Mouse (Mus musculus) MEL (cell line): ENCODE results near the gene Dapk3. TPM values are rescaled to one million over a fixed set of nuclear protein-coding genes. Genes with fewer than 3 reads are reported as not detected.
A peak's percentile ranks its signal among the peaks of the same experiment; 100 is the strongest.

Source experiments
- DNase-seq: peaks from one replicate; pipeline ENCODE4 v3.0.0; 2011; ENCODE audit warnings: low read depth, low spot score
- H3K27ac ChIP-seq: 2 replicates; pipeline ENCODE4 v1.5.1; 2012; ENCODE audit warnings: low read depth, mild to moderate bottlenecking, control low read depth, low read length, moderate library complexity; ENCODE audit not compliant: control insufficient read depth
- H3K27me3 ChIP-seq, 2 experiments: fragments of 150-350 bp in 1 of 2; sonication (generic) in 1 of 2; 2 replicates each; pipeline ENCODE4 v1.6.1; 2012; ENCODE audit warnings: low read length in 2 of 2, mild to moderate bottlenecking in 2 of 2, improper control_type of control experiment in 1 of 2, moderate library complexity in 1 of 2; ENCODE audit not compliant: insufficient read depth in 2 of 2, control insufficient read depth in 1 of 2
- H3K36me3 ChIP-seq, 2 experiments: 2 replicates each; pipeline ENCODE4 v1.6.1; 2012 to 2014; ENCODE audit warnings: low read length in 2 of 2, improper control_type of control experiment in 1 of 2, inconsistent platforms in 1 of 2, mild to moderate bottlenecking in 1 of 2; ENCODE audit not compliant: insufficient read depth in 2 of 2, control insufficient read depth in 1 of 2
- H3K4me1 ChIP-seq, 2 experiments: fragments of 150-350 bp in 1 of 2; sonication (generic) in 1 of 2; 2 replicates each; pipeline ENCODE4 v1.6.1; 2012; ENCODE audit warnings: low read length in 2 of 2, improper control_type of control experiment in 1 of 2, mild to moderate bottlenecking in 1 of 2; ENCODE audit not compliant: insufficient read depth in 2 of 2, control insufficient read depth in 1 of 2
- H3K4me3 ChIP-seq, 2 experiments: fragments of 150-350 bp in 1 of 2; sonication (generic) in 1 of 2; 2 replicates each; pipeline ENCODE4 v1.5.1; 2012; ENCODE audit warnings: low read depth in 2 of 2, low read length in 2 of 2, mild to moderate bottlenecking in 2 of 2, moderate library complexity in 2 of 2, control low read depth in 1 of 2, improper control_type of control experiment in 1 of 2; ENCODE audit not compliant: control insufficient read depth in 1 of 2, insufficient read depth in 1 of 2
- H3K79me2 ChIP-seq: 2 replicates; pipeline ENCODE4 v1.6.1; 2012; ENCODE audit warnings: mild to moderate bottlenecking, low read length, moderate library complexity; ENCODE audit not compliant: control insufficient read depth, poor library complexity, insufficient read depth
- H3K9ac ChIP-seq: 2 replicates; pipeline ENCODE4 v1.6.1; 2012; ENCODE audit warnings: low read depth, mild to moderate bottlenecking, control low read depth, low read length, moderate library complexity; ENCODE audit not compliant: control insufficient read depth, poor library complexity, severe bottlenecking
- H3K9me3 ChIP-seq: fragments of 150-350 bp; sonication (generic); replicated peaks from 2 replicates; pipeline ENCODE4 v1.6.1; 2012; ENCODE audit warnings: mild to moderate bottlenecking, low read length, improper control_type of control experiment, moderate library complexity; ENCODE audit not compliant: insufficient read depth
- BHLHE40 ChIP-seq: IDR thresholded peaks from 2 replicates; pipeline ENCODE4 v1.6.1; 2012; ENCODE audit warnings: low read depth, mild to moderate bottlenecking, inconsistent platforms, low read length, improper control_type of control experiment, borderline replicate concordance
- CHD1 ChIP-seq: IDR thresholded peaks from 2 replicates; pipeline ENCODE4 v1.6.1; 2012; ENCODE audit warnings: low read depth, mild to moderate bottlenecking, inconsistent platforms, low read length, improper control_type of control experiment
- CHD2 ChIP-seq: IDR thresholded peaks from 2 replicates; pipeline ENCODE4 v1.6.1; 2011; ENCODE audit warnings: low read length, improper control_type of control experiment
- CTCF ChIP-seq, 3 experiments: IDR thresholded peaks in 2 of 3; conservative IDR thresholded peaks in 1 of 3; 2 replicates each; pipeline ENCODE4 v1.5.1; 2011 to 2012; ENCODE audit warnings: low read length in 3 of 3, low read depth in 2 of 3, mild to moderate bottlenecking in 2 of 3, improper control_type of control experiment in 1 of 3, inconsistent platforms in 1 of 3, mixed read lengths in 1 of 3, moderate library complexity in 1 of 3; ENCODE audit not compliant: control insufficient read depth in 1 of 3, insufficient read depth in 1 of 3, poor library complexity in 1 of 3, severe bottlenecking in 1 of 3
- E2F4 ChIP-seq: IDR thresholded peaks from 2 replicates; pipeline ENCODE4 v1.6.1; 2011; ENCODE audit warnings: low read depth, low read length, improper control_type of control experiment, borderline replicate concordance
- GABPA ChIP-seq: IDR thresholded peaks from 2 replicates; pipeline ENCODE4 v1.6.1; 2012; ENCODE audit warnings: low read depth, mild to moderate bottlenecking, inconsistent platforms, low read length, improper control_type of control experiment, moderate library complexity
- GATA1 ChIP-seq: IDR thresholded peaks from 2 replicates; pipeline ENCODE4 v1.6.1; 2011; ENCODE audit warnings: low read depth, low read length, improper control_type of control experiment
- JUND ChIP-seq: IDR thresholded peaks from 2 replicates; pipeline ENCODE4 v1.6.1; 2011; ENCODE audit warnings: low read depth, mild to moderate bottlenecking, improper control_type of control experiment, low read length
- KAT2A ChIP-seq: conservative IDR thresholded peaks from 2 replicates; pipeline ENCODE4 v1.6.1; 2012; ENCODE audit warnings: low read depth, low read length, improper control_type of control experiment, inconsistent platforms
- MAFK ChIP-seq: IDR thresholded peaks from 2 replicates; pipeline ENCODE4 v1.6.1; 2011; ENCODE audit warnings: low read depth, mild to moderate bottlenecking, low read length, improper control_type of control experiment, borderline replicate concordance
- MAX ChIP-seq: IDR thresholded peaks from 2 replicates; pipeline ENCODE4 v1.6.1; 2011; ENCODE audit warnings: low read length, improper control_type of control experiment
- MAZ ChIP-seq: IDR thresholded peaks from 2 replicates; pipeline ENCODE4 v1.6.1; 2012; ENCODE audit warnings: low read depth, mild to moderate bottlenecking, inconsistent platforms, low read length, improper control_type of control experiment
- MEF2A ChIP-seq: IDR thresholded peaks from 2 replicates; pipeline ENCODE4 v1.6.1; 2014; ENCODE audit warnings: low read depth, mild to moderate bottlenecking, inconsistent platforms, low read length, improper control_type of control experiment; ENCODE audit not compliant: poor library complexity, insufficient replicate concordance, severe bottlenecking; ENCODE audit errors: extremely low read depth
- MYB ChIP-seq: IDR thresholded peaks from 2 replicates; pipeline ENCODE4 v1.6.1; 2011; ENCODE audit warnings: mild to moderate bottlenecking, low read depth, low read length, improper control_type of control experiment
- MYC ChIP-seq: IDR thresholded peaks from 2 replicates; pipeline ENCODE4 v1.6.1; 2011; ENCODE audit warnings: low read depth, mild to moderate bottlenecking, low read length, improper control_type of control experiment, moderate library complexity
- NELFE ChIP-seq: IDR thresholded peaks from 2 replicates; pipeline ENCODE4 v1.6.1; 2011; ENCODE audit warnings: low read depth, low read length, improper control_type of control experiment
- POLR2A ChIP-seq, 2 experiments: IDR thresholded peaks; 2 replicates each; pipeline ENCODE4 v1.6.1; 2011 to 2012; ENCODE audit warnings: low read length in 2 of 2, mild to moderate bottlenecking in 2 of 2, control low read depth in 1 of 2, improper control_type of control experiment in 1 of 2, low read depth in 1 of 2, moderate library complexity in 1 of 2; ENCODE audit not compliant: control insufficient read depth in 1 of 2, insufficient read depth in 1 of 2, poor library complexity in 1 of 2
- POLR2AphosphoS2 ChIP-seq: IDR thresholded peaks from 2 replicates; pipeline ENCODE4 v1.6.1; 2011; ENCODE audit warnings: low read length, improper control_type of control experiment
- POLR2AphosphoS5 ChIP-seq: IDR thresholded peaks from 2 replicates; pipeline ENCODE4 v1.6.1; 2012; ENCODE audit warnings: low read depth, borderline replicate concordance, mild to moderate bottlenecking, inconsistent platforms, low read length, moderate library complexity, mixed read lengths
- RCOR1 ChIP-seq: IDR thresholded peaks from 2 replicates; pipeline ENCODE4 v1.6.1; 2012; ENCODE audit warnings: low read depth, mild to moderate bottlenecking, inconsistent platforms, low read length, improper control_type of control experiment
- SIN3A ChIP-seq: IDR thresholded peaks from 2 replicates; pipeline ENCODE4 v1.6.1; 2012; ENCODE audit warnings: low read length, improper control_type of control experiment, inconsistent platforms
- TAL1 ChIP-seq: IDR thresholded peaks from 2 replicates; pipeline ENCODE4 v1.6.1; 2012; ENCODE audit warnings: mild to moderate bottlenecking, inconsistent platforms, low read length, moderate library complexity, mixed read lengths
- TBP ChIP-seq: IDR thresholded peaks from 2 replicates; pipeline ENCODE4 v1.8.0; 2011; ENCODE audit warnings: low read depth, low read length, improper control_type of control experiment
- TCF12 ChIP-seq: IDR thresholded peaks from 2 replicates; pipeline ENCODE4 v1.6.1; 2014; ENCODE audit warnings: low read depth, mild to moderate bottlenecking, inconsistent platforms, low read length, improper control_type of control experiment, moderate library complexity
- UBTF ChIP-seq: IDR thresholded peaks from 2 replicates; pipeline ENCODE4 v1.6.1; 2012; ENCODE audit warnings: low read depth, mild to moderate bottlenecking, inconsistent platforms, low read length, improper control_type of control experiment, moderate library complexity, borderline replicate concordance; ENCODE audit not compliant: insufficient read depth
- USF2 ChIP-seq, 2 experiments: IDR thresholded peaks; 2 replicates each; pipeline ENCODE4 v1.6.1; 2011 to 2012; ENCODE audit warnings: improper control_type of control experiment in 2 of 2, low read length in 2 of 2, borderline replicate concordance in 1 of 2, inconsistent platforms in 1 of 2, low read depth in 1 of 2, mild to moderate bottlenecking in 1 of 2; ENCODE audit not compliant: insufficient read depth in 1 of 2
- ZKSCAN1 ChIP-seq: IDR thresholded peaks from 2 replicates; pipeline ENCODE4 v1.6.1; 2012; ENCODE audit warnings: low read depth, mild to moderate bottlenecking, inconsistent platforms, low read length, improper control_type of control experiment, moderate library complexity
- ZMIZ1 ChIP-seq: IDR thresholded peaks from 2 replicates; pipeline ENCODE4 v1.6.1; 2012; ENCODE audit warnings: low read depth, mild to moderate bottlenecking, inconsistent platforms, low read length, improper control_type of control experiment, moderate library complexity
- ZNF384 ChIP-seq: IDR thresholded peaks from 2 replicates; pipeline ENCODE4 v1.6.1; 2012; ENCODE audit warnings: low read depth, mild to moderate bottlenecking, inconsistent platforms, low read length, improper control_type of control experiment
- polyA plus RNA-seq, 2 experiments: library from polyadenylated mRNA; stranded (reverse) in 1 of 2; unstranded in 1 of 2; fragments of >175 nt in 1 of 2; fragments of >200 nt in 1 of 2; gene quantifications; 2 replicates each; pipeline versions ENCODE4 v1.2.1 to v1.2.4; 2012; ENCODE audit warnings: low replicate concordance in 2 of 2, low read depth in 1 of 2; ENCODE audit not compliant: insufficient read length in 2 of 2, insufficient read depth in 1 of 2, missing spikeins in 1 of 2
- total RNA-seq: library from RNA; depleted of rRNA; stranded (reverse); fragments of 300-350 nt; gene quantifications from 2 replicates; pipeline ENCODE4 v1.2.3, GENCODE M21; 2012

Dapk3 gene
- total and polyA plus RNA-seq, 3 experiments = 42.3 to 79.1 TPM; not detected in 1

DNA sequence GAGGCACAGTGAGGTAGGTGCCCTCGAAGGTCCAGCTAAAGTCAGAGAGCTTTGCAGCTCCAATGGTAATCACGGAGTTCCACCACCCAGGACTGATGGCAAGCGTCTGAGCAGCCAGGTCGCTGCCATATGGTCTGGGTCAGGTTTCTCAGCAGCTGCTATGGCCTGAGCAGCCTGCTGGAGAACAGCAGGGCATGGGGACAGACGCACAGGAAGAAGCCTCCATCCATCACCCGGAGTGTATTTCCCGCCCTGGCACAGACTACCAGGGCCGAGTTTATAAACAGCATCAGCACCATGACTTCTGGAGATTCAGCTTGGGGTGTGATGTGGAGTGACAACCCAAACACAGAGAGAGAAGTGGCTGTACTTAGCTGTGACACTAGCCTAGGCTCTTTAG is 17.7 kb upstream of the Dapk3 start:
- Histone ChIP-seq H3K4me1 (peaks cover 0 to 4% of the 10 kb centered on the region in 2 experiments; a peak in 1 of 4 replicates), H3K27ac (no peak overlapping the region), H3K27me3 (no peaks in the 10 kb centered on the region), H3K4me3 (no peak overlapping the region), H3K9ac (no peak overlapping the region), H3K79me2 (peaks cover 31% of the 10 kb centered on the region), H3K9me3 (no peaks in the 10 kb centered on the region), H3K36me3 (peaks cover 2 to 3% of the 10 kb centered on the region in 2 experiments; a peak in 3 of 4 replicates)
- TF ChIP-seq NELFE (no peak), MEF2A (no peak), TCF12 (no peak)
- DNase-seq = no peak

DNA sequence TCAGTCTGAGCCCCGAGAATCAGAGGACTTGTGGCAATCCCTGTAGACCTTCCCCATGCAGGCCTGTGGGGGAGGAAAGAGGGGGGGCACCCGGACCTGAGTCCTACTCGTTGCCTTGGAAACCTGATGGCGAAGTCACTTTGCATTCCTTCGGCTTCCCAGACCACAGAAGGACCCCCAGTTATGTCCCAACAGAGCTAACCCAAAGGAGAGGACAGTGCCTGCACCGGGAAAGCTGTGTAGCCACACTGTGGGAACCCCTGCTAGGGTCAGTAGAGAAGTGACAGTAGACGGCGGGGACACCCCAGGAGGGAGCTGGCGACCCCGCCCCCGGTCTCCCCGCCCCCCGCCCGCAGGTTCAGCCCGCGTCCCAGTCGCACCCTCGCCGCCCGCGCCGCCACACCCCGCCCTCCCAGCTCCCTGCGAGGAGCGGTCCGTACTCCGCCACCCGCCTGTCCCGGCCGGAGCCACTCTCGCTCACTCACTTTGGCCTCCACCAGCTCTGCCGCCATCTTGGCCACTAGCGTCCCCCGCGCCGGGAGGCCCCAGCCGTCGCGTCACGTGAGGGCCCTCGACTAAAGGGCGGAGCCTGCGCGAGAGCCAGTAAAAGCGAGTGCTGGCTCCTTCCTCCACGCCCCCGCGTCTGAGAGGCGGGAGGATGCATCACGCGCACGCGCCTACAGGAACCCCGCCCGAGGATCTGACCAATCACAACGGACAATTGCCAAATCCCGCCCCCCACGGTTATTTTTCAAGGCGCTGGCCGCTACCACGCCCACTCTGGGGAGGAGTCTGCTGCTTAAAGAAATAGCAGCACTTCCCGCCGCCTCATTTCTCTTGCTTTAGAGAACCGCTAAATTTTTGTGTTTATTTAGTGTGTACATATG is 15.4 kb upstream of the Dapk3 start, which contains the start of gene Pias4:
Pias4 (minus strand) TSS at position 724 of the 887 bp plus-strand sequence.
- peaks cover 27% of the 10 kb centered on the region for H3K79me2 ChIP-seq
- H3K36me3 ChIP-seq = peaks cover 0 to 3% of the 10 kb centered on the region in 2 experiments; a peak in 2 of 4 replicates
- peaks cover 0 to 4% of the 10 kb centered on the region in 2 experiments; a peak in 1 of 4 replicates for H3K4me1 ChIP-seq
- H3K27me3 ChIP-seq = no peaks in the 10 kb centered on the region
- peak; percentile 99 for DNase-seq
- no peaks in the 10 kb centered on the region for H3K9me3 ChIP-seq
- peak within 1 kb of the TSS; percentile 91 for H3K4me3 ChIP-seq
- peak within 1 kb of the TSS; percentile 95 for H3K27ac ChIP-seq
- peak within 1 kb of the TSS; percentile 89 for H3K9ac ChIP-seq
- TF ChIP-seq E2F4 = no peak
- TF ChIP-seq ZNF384 = no peak
- TF ChIP-seq BHLHE40 = peak; percentile 96
- no peak for TF ChIP-seq MYB
- no peak for TF ChIP-seq CHD2
- TF ChIP-seq GABPA = no peak
- no peak; the same call in 1 of the 2 replicates for TF ChIP-seq KAT2A
- no peak for TF ChIP-seq GATA1
- TF ChIP-seq CTCF (IDR thresholded peaks at IDR 0.05 in 2 of 3, conservative IDR thresholded peaks at IDR 0.05 in 1 of 3; ENCODE audit: control insufficient read depth in 1 of 3, insufficient read depth in 1 of 3, low read depth in 2 of 3, low read length in 3 of 3, poor library complexity in 1 of 3, severe bottlenecking in 1 of 3) = no peak
- no peak for TF ChIP-seq RCOR1
- TF ChIP-seq JUND = no peak
- TF ChIP-seq MEF2A = no peak
- TF ChIP-seq POLR2A (IDR thresholded peaks at IDR 0.05; ENCODE audit: control insufficient read depth in 1 of 2, insufficient read depth in 1 of 2, low read depth in 1 of 2, low read length in 2 of 2, poor library complexity in 1 of 2) = peak; percentile 72 to 76; a peak in 3 of 4 replicates
- no peak for TF ChIP-seq MAFK
- peak; percentile 93 for TF ChIP-seq SIN3A
- TF ChIP-seq MYC = no peak
- peak; percentile 65 to 94; a peak in 3 of 4 replicates for TF ChIP-seq USF2 (IDR thresholded peaks at IDR 0.05; ENCODE audit: borderline replicate concordance in 1 of 2, insufficient read depth in 1 of 2, low read depth in 1 of 2, low read length in 2 of 2)
- TF ChIP-seq NELFE = peak; percentile 80
- peak; percentile 88 for TF ChIP-seq TBP
- no peak for TF ChIP-seq MAZ
- peak; percentile 89 for TF ChIP-seq MAX
- TF ChIP-seq UBTF = no peak
- TF ChIP-seq TAL1 = no peak
- peak; percentile 51; the same call in 1 of the 2 replicates for TF ChIP-seq POLR2AphosphoS2
- TF ChIP-seq POLR2AphosphoS5 = no peak
- no peak for TF ChIP-seq ZKSCAN1
- no peak for TF ChIP-seq CHD1
- peak; percentile 8; the same call in 1 of the 2 replicates for TF ChIP-seq ZMIZ1
